Mouse (Mus musculus) subcutaneous adipose tissue, adult 2 months (tissue): Measurements from ENCODE around the gene Park7. TPM values are rescaled to one million over a fixed set of nuclear protein-coding genes. Genes with fewer than 3 reads are reported as not detected.

Experiments
- polyA plus RNA-seq: library from polyadenylated mRNA; depleted of rRNA; stranded (reverse); fragments of >200 nt; gene quantifications from 2 replicates; pipeline ENCODE4 v1.2.3, GENCODE M21; 2012; ENCODE audit warnings: low replicate concordance; rRNA removed

The Park7 gene
- polyA plus RNA-seq: 163 and 222 TPM in 2 replicates

GRCm38 (mm10) chr4:150914290-150914733, at the start of gene Park7, which contains the start of gene Tnfrsf9:
Gene Park7, minus strand, starts transcription at chr4:150914437.
Gene Tnfrsf9, plus strand, starts transcription at chr4:150914562.

GRCm38 (mm10) chr4:150853680-150854461, 60.4 kb downstream of the Park7 start, which contains the start of gene Errfi1:
Gene Errfi1, plus strand, starts transcription at chr4:150853919.

Other genes starting within 250 kb of the Park7 start
- 31.4 and 34.2 TPM in 2 replicates for gene Errfi1, start 60.5 kb downstream of the Park7 start, polyA plus RNA-seq
- gene Tnfrsf9, start 125 bp upstream of the Park7 start, polyA plus RNA-seq: 1.6 and 1.7 TPM in 2 replicates
- gene Uts2, start 82.7 kb upstream of the Park7 start, polyA plus RNA-seq: not detected in 2 replicates
- gene Per3, start 130.2 kb upstream of the Park7 start, polyA plus RNA-seq: 18.5 and 26.5 TPM in 2 replicates
- 55.3 and 79.7 TPM in 2 replicates for gene Vamp3, start 143.5 kb upstream of the Park7 start, polyA plus RNA-seq
- not detected in 2 replicates for gene Gm13090, start 175.1 kb upstream of the Park7 start, polyA plus RNA-seq